Mouse (Mus musculus) kidney, adult 2 months (tissue): ENCODE results near the gene Syne1. TPM values are rescaled to one million over a fixed set of nuclear protein-coding genes. Genes with fewer than 3 reads are reported as not detected.

ENCODE experiments used
- DNase-seq: peaks from one replicate; pipeline ENCODE4 v3.0.0; 2021
- H3K27ac ChIP-seq: fragments of 200-500 bp; 2 replicates; pipeline ENCODE4 v1.5.1; 2012; ENCODE audit warnings: low read depth, low read length, control low read depth, inconsistent platforms; ENCODE audit not compliant: insufficient read depth
- H3K27me3 ChIP-seq: fragments of 200-500 bp; replicated peaks from 2 replicates; pipeline ENCODE4 v1.6.1; 2012; ENCODE audit warnings: mild to moderate bottlenecking, moderate library complexity, low read length, inconsistent platforms; ENCODE audit not compliant: control insufficient read depth, insufficient read depth
- H3K36me3 ChIP-seq: fragments of 200-500 bp; 2 replicates; pipeline ENCODE4 v1.6.1; 2012; ENCODE audit warnings: mild to moderate bottlenecking, moderate library complexity, low read length, inconsistent platforms; ENCODE audit not compliant: control insufficient read depth, insufficient read depth
- H3K4me1 ChIP-seq: fragments of 200-500 bp; 2 replicates; pipeline ENCODE4 v1.6.1; 2011; ENCODE audit warnings: low read length; ENCODE audit not compliant: control insufficient read depth, insufficient read depth
- H3K4me3 ChIP-seq: fragments of 200-500 bp; 2 replicates; pipeline ENCODE4 v1.5.1; 2011; ENCODE audit warnings: mild to moderate bottlenecking, low read depth, low read length, control low read depth; ENCODE audit not compliant: insufficient read depth
- CTCF ChIP-seq: fragments of 200-500 bp; conservative IDR thresholded peaks from 2 replicates; pipeline ENCODE4 v1.5.1; 2011; ENCODE audit warnings: low read depth, mild to moderate bottlenecking, control low read depth, low read length, moderate library complexity, mixed read lengths; ENCODE audit not compliant: insufficient read depth, insufficient read length
- POLR2A ChIP-seq: fragments of 200-500 bp; IDR thresholded peaks from one replicate; pipeline ENCODE4 v1.6.1; 2011; ENCODE audit warnings: low read depth, low read length, control low read depth
- WGBS: fragments of 180-500 bp; shearing (Covaris S2); methylation state at CpG from one replicate; pipeline ENCODE4 v1.1.7; 2018; 5-methylcytosine and 5-hydroxymethylcytosine counted together
- polyA plus RNA-seq: library from polyadenylated mRNA; depleted of rRNA; stranded (reverse); fragments of >200 nt; gene quantifications from 2 replicates; pipeline ENCODE4 v1.2.3, GENCODE M21; 2012

Syne1 gene
- polyA plus RNA-seq, 1 experiment, result 10.2 TPM

DNA sequence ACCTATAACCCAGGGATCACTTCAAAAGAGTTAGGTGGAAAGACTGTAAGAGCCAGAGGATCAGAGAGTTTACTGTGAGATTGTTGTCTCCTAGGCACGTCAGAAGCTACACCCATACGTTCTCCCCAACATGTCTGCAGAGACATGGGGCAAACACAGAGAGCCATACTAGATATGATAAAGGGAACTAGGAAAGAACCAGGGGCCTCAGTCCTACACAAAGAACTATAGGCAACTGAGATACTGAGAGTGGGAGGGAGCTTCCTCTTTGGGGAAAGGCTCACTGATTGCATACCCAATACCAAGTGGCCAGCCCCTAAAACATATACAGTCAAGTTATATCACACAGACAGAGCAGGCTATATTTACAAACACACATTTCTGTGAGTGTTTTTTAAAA is 491.3 kb downstream of the Syne1 start:
- TF ChIP-seq POLR2A (no peak), CTCF (no peak)
- WGBS, result 86% methylated on average over 2 of the region's 2 CpGs
- no peak overlapping the region for H3K4me3 ChIP-seq
- no peaks in the 10 kb centered on the region; the same call in 1 of the 2 replicates for H3K36me3 ChIP-seq
- no peak for DNase-seq
- H3K27ac ChIP-seq, result no peak overlapping the region
- H3K4me1 ChIP-seq, result no peaks in the 10 kb centered on the region
- no peaks in the 10 kb centered on the region for H3K27me3 ChIP-seq

GRCm38 (mm10) chr10:5058876-5059275 is 492.4 kb downstream of the Syne1 start:
- WGBS, result 86% methylated on average over 2 of the region's 2 CpGs
- Histone ChIP-seq H3K36me3 (no peaks in the 10 kb centered on the region; the same call in 1 of the 2 replicates), H3K27me3 (no peaks in the 10 kb centered on the region), H3K27ac (no peak overlapping the region), H3K4me3 (no peak overlapping the region), H3K4me1 (no peaks in the 10 kb centered on the region)
- TF ChIP-seq CTCF (no peak), POLR2A (no peak)
- DNase-seq, result no peak

- Histone ChIP-seq H3K27ac (no peak overlapping the region), H3K27me3 (no peaks in the 10 kb centered on the region), H3K4me1 (no peaks in the 10 kb centered on the region), H3K4me3 (no peak overlapping the region), H3K36me3 (no peaks in the 10 kb centered on the region; the same call in 1 of the 2 replicates)
- TF ChIP-seq CTCF (no peak), POLR2A (no peak)
- DNase-seq, result no peak
- 93% methylated on average over 15 of the region's 15 CpGs for WGBS
Measured at GRCm38 (mm10) chr10:5057661-5058060, 493.6 kb downstream of the Syne1 start.

- 78% methylated on average over 3 of the region's 3 CpGs for WGBS
- H3K27me3 ChIP-seq, result no peaks in the 10 kb centered on the region
- H3K4me1 ChIP-seq, result no peaks in the 10 kb centered on the region
Measured at GRCm38 (mm10) chr10:5056940-5057339, 494.3 kb downstream of the Syne1 start.

DNA sequence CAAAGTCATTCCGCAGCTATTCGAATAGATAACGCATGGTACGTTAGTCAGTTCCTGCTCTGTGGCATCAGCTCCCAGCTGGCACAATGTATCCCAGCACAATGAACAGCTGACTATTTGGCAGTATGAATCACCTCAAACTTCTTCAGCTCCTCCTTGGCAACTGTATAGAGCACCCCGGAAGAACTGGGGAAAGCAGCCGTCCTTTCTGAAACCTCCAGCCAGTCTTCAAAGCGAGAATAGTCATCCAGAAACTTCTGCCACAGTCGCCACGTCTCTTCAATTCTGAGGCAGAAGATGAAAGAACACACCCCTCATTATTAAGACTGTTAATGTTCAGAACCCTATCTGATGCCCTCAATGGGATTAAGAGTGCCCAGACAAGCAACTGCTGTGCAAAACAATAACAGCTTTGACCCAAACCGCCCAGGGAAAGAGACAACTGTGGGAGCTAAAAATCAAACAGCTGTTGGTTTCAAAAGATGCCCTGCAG is 495.0 kb downstream of the Syne1 start:
- Histone ChIP-seq H3K4me1 (no peaks in the 10 kb centered on the region), H3K4me3 (no peak overlapping the region), H3K27ac (no peak overlapping the region), H3K36me3 (no peaks in the 10 kb centered on the region; the same call in 1 of the 2 replicates), H3K27me3 (no peaks in the 10 kb centered on the region)
- no peak for TF ChIP-seq POLR2A
- TF ChIP-seq CTCF, result no peak
- 93% methylated on average over 10 of the region's 10 CpGs for WGBS
- no peak for DNase-seq

More at GRCm38 (mm10) chr10:5056940-5057339, 494.3 kb downstream of the Syne1 start:
- DNase-seq, result no peak
- Histone ChIP-seq H3K27ac (no peak overlapping the region), H3K36me3 (no peaks in the 10 kb centered on the region; the same call in 1 of the 2 replicates), H3K4me3 (no peak overlapping the region)
- no peak for TF ChIP-seq POLR2A
- no peak for TF ChIP-seq CTCF

- Histone ChIP-seq H3K4me3 (no peak overlapping the region), H3K36me3 (no peaks in the 10 kb centered on the region), H3K27ac (no peak overlapping the region), H3K27me3 (no peaks in the 10 kb centered on the region), H3K4me1 (no peaks in the 10 kb centered on the region)
- TF ChIP-seq CTCF (no peak), POLR2A (no peak)
- DNase-seq, result no peak
- WGBS, result 96% methylated on average over 5 of the region's 5 CpGs
Measured at GRCm38 (mm10) chr10:5045671-5046070, 505.6 kb downstream of the Syne1 start.

DNA sequence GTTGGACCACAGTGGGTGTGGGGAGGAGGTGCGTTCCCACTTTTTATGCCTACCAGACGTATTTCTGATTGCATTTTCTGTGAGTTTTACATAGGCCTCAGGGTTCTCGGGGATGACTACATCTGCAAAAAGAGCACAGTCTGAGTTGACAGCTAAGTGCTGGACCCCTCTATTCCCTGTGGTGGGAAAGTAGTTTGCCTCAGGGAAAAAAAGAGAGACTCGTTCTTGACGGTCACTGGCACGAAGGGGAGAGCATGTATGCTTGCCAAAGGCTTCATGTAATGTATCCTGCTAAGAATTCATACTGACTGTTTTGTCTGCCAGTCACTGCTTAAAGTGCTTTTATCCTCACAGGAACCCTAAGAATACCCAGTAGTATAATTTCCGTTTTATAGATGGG is 506.1 kb downstream of the Syne1 start:
- Histone ChIP-seq H3K4me1 (no peaks in the 10 kb centered on the region), H3K27me3 (no peaks in the 10 kb centered on the region), H3K4me3 (no peak overlapping the region), H3K27ac (no peak overlapping the region), H3K36me3 (no peaks in the 10 kb centered on the region)
- TF ChIP-seq CTCF, result no peak
- no peak for TF ChIP-seq POLR2A
- WGBS, result 90% methylated on average over 7 of the region's 7 CpGs
- no peak for DNase-seq
